ENCODE assay signal across 8 mouse cellular contexts in genomic region chr16:39984205-39984634, GRCm38 (mm10). TPM values are rescaled to one million over a fixed set of nuclear protein-coding genes. Genes with fewer than 3 reads are reported as not detected.
DNase-seq lines count a peak whose midpoint lies in the region; ATAC-seq lines count a peak whose summit lies in the region.

Gene Lsamp, plus strand, starts transcription at chr16:39984361.

- 0 out of 2 replicates have a peak, but pooled peaks cover 10% of the 10 kb centered on the region for H3K4me1 ChIP-seq in midbrain, embryonic 13.5 days (replicated peaks)
- no peaks in the 10 kb centered on the region for H3K4me1 ChIP-seq in stomach, embryonic 16.5 days (ENCODE audit: control insufficient read depth, insufficient read depth, low read length)

- peak; percentile 97 for ATAC-seq in midbrain, embryonic 13.5 days
- peak; percentile 92 for ATAC-seq in stomach, embryonic 16.5 days (ENCODE audit: insufficient read depth, low FRiP score)

- DNase-seq in adrenal gland, adult 18-20 months (ENCODE audit: low spot score in 2 of 2), result peak; percentile 60
- peak; percentile 96 for DNase-seq in cerebellum, postnatal 10 days
- DNase-seq in frontal cortex, postnatal 14 days (ENCODE audit: low spot score in 2 of 2), result peak; percentile 76 to 92
- peak; percentile 53 for DNase-seq in kidney, adult 18-20 months
- DNase-seq in left cerebral cortex, postnatal 36 days (ENCODE audit: low spot score in 2 of 2), result peak; percentile 85 to 87
- no peak for DNase-seq in thymus, postnatal 25 days

- H3K4me2 ChIP-seq in midbrain, embryonic 13.5 days (replicated peaks), result peak within 1 kb of the TSS; percentile 89
- H3K4me2 ChIP-seq in stomach, embryonic 16.5 days (ENCODE audit: low read depth, low read length), result peak within 1 kb of the TSS; percentile 88

- H3K27ac ChIP-seq in midbrain, embryonic 13.5 days, result peak within 1 kb of the TSS; percentile 85
- H3K27ac ChIP-seq in stomach, embryonic 16.5 days (ENCODE audit: low read length), result no peak within 1 kb of the TSS

- H3K4me3 ChIP-seq in midbrain, embryonic 13.5 days (replicated peaks), result peak within 1 kb of the TSS; percentile 78
- H3K4me3 ChIP-seq in stomach, embryonic 16.5 days (replicated peaks; ENCODE audit: low read length), result peak within 1 kb of the TSS; percentile 60

- H3K27me3 ChIP-seq in midbrain, embryonic 13.5 days, result no peaks in the 10 kb centered on the region
- no peaks in the 10 kb centered on the region for H3K27me3 ChIP-seq in stomach, embryonic 16.5 days (ENCODE audit: control insufficient read depth, insufficient read depth, low read length)

- intact Hi-C loops in left cerebral cortex, postnatal 36 days (cut with DNase I), result loop anchor here (10.0 kb wide), 3 partner anchors 669 to 1261 kb away; no protein-coding TSS in a partner anchor

- no peaks in the 10 kb centered on the region for H3K9me3 ChIP-seq in midbrain, embryonic 13.5 days
- H3K9me3 ChIP-seq in stomach, embryonic 16.5 days (replicated peaks; ENCODE audit: control insufficient read depth, low read length), result no peaks in the 10 kb centered on the region; the same call in 1 of the 2 replicates

- H3K9ac ChIP-seq in midbrain, embryonic 13.5 days (replicated peaks), result peak within 1 kb of the TSS; percentile 85
- peak within 1 kb of the TSS; percentile 65 for H3K9ac ChIP-seq in stomach, embryonic 16.5 days (ENCODE audit: low read length)

- under 1% methylated on average over 24 of the region's 24 CpGs for WGBS in midbrain, embryonic 13.5 days
- under 1% methylated on average over 24 of the region's 24 CpGs for WGBS in stomach, embryonic 16.5 days

- H3K36me3 ChIP-seq in midbrain, embryonic 13.5 days, result no peaks in the 10 kb centered on the region
- H3K36me3 ChIP-seq in stomach, embryonic 16.5 days (ENCODE audit: control insufficient read depth, insufficient read depth, low read length), result no peaks in the 10 kb centered on the region

RNA-seq across cellular contexts. Expression of gene Lsamp, which starts in this region (rescaled TPM):
- total RNA-seq in adrenal gland, adult 18-20 months (2021), result 1 to 10 TPM; 5.9 to 9.4 TPM
- 100 to 1,000 TPM; 210 to 260 TPM for total RNA-seq in left cerebral cortex, postnatal 36 days (2021)
- 66.7 and 68.2 TPM in 2 replicates for polyA plus RNA-seq in midbrain, embryonic 13.5 days (2015; fragmentation: Nextera tagmentation; extraction: Ambion mirVana)
- polyA plus RNA-seq in stomach, embryonic 16.5 days (2015; fragmentation: Nextera tagmentation; extraction: Ambion mirVana), result 6.0 and 8.2 TPM in 2 replicates

Comparison
In these comparisons a context has a peak if more than half of its experiments do, and no peak if none do; other contexts are left out.
1. RNA of gene Lsamp (total RNA-seq): 210 to 260 TPM in left cerebral cortex, postnatal 36 days; 5.9 to 9.4 TPM in adrenal gland, adult 18-20 months; every median in the first group is over 10 times any median in the second.